Comparison of ENCODE assay signal across 23 mouse cellular contexts in the genomic region with DNA sequence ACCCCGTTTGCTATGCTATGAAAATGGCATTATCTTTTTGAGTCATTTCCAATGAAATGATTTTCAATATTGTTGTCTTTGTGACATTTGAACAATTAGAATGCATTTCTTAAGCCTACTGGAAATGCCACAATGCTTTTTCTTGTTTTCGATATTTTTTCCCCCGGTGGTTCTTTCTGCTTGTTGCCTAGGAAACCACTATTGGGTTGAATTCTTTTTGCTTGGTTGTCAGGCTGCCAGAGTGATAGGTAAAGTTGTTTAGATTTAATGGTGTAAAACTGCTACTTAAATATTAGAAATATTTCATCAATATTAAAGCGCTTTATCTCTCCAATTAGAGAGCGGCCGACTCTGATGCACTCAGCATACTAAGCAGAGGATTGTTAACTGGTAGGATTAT.
DNase-seq lines count a peak whose midpoint lies in the region; ATAC-seq and TF ChIP-seq lines count a peak whose summit lies in the region.
"Had no signal": no experiment of that assay in that cellular context is flagged by ENCODE, and none has a peak within 500 bp of the region (broad histone marks: within the 10 kb centered on the region; RNA-seq: fewer than 3 reads in every experiment).

No protein-coding gene starts in this region.

- H3K4me3 ChIP-seq in heart, embryonic 11.5 days (ENCODE audit: low read depth, low read length) = no peak overlapping the region
- no peak overlapping the region for H3K4me3 ChIP-seq in hindbrain, postnatal 0 days (ENCODE audit: low read length)
- H3K4me3 ChIP-seq in hindbrain, embryonic 10.5 days = no peak overlapping the region
- no peak overlapping the region for H3K4me3 ChIP-seq in midbrain, embryonic 16.5 days (ENCODE audit: low read depth, low read length)
- no peak overlapping the region for H3K4me3 ChIP-seq in midbrain, embryonic 11.5 days (ENCODE audit: low read depth, low read length)
- H3K4me3 ChIP-seq: gastrocnemius, adult 2 months; heart, embryonic 13.5 days; hindbrain, embryonic 13.5 days had no signal

- WGBS in heart, embryonic 11.5 days (ENCODE audit: insufficient replicate concordance) = 91% methylated on average over 6 of the region's 6 CpGs
- 57% methylated on average over 6 of the region's 6 CpGs for WGBS in hindbrain, postnatal 0 days
- 84% methylated on average over 6 of the region's 6 CpGs for WGBS in hindbrain, embryonic 10.5 days
- WGBS in midbrain, embryonic 16.5 days = 42% methylated on average over 6 of the region's 6 CpGs
- WGBS in midbrain, embryonic 11.5 days = 81% methylated on average over 6 of the region's 6 CpGs

- no peaks in the 10 kb centered on the region for H3K27me3 ChIP-seq in heart, embryonic 11.5 days (ENCODE audit: control insufficient read depth, insufficient read depth, low read length)
- H3K27me3 ChIP-seq in hindbrain, postnatal 0 days (ENCODE audit: insufficient read depth, low read length) = no peaks in the 10 kb centered on the region
- H3K27me3 ChIP-seq in hindbrain, embryonic 10.5 days (ENCODE audit: insufficient read depth, poor library complexity, severe bottlenecking) = no peaks in the 10 kb centered on the region
- no peaks in the 10 kb centered on the region for H3K27me3 ChIP-seq in midbrain, embryonic 16.5 days (ENCODE audit: control insufficient read depth, insufficient read depth, low read depth, low read length)
- no peaks in the 10 kb centered on the region for H3K27me3 ChIP-seq in midbrain, embryonic 11.5 days (ENCODE audit: control insufficient read depth, insufficient read depth, low read length)
- H3K27me3 ChIP-seq: heart, embryonic 13.5 days; hindbrain, embryonic 13.5 days had no signal

- H3K36me3 ChIP-seq in heart, embryonic 11.5 days (ENCODE audit: control insufficient read depth, insufficient read depth, low read length) = no peaks in the 10 kb centered on the region
- H3K36me3 ChIP-seq in hindbrain, postnatal 0 days (ENCODE audit: insufficient read depth, low read length) = no peaks in the 10 kb centered on the region
- no peaks in the 10 kb centered on the region for H3K36me3 ChIP-seq in hindbrain, embryonic 10.5 days
- H3K36me3 ChIP-seq in midbrain, embryonic 16.5 days (ENCODE audit: control insufficient read depth, insufficient read depth, low read length) = no peaks in the 10 kb centered on the region
- no peaks in the 10 kb centered on the region for H3K36me3 ChIP-seq in midbrain, embryonic 11.5 days (ENCODE audit: control insufficient read depth, insufficient read depth, low read length)
- H3K36me3 ChIP-seq: heart, embryonic 13.5 days; hindbrain, embryonic 13.5 days had no signal

- H3K9ac ChIP-seq in heart, embryonic 11.5 days (ENCODE audit: low read depth, low read length) = no peak overlapping the region
- H3K9ac ChIP-seq in hindbrain, postnatal 0 days (replicated peaks; ENCODE audit: low read length) = no peak overlapping the region
- H3K9ac ChIP-seq in midbrain, embryonic 16.5 days (ENCODE audit: low read depth, low read length) = no peak overlapping the region
- no peak overlapping the region for H3K9ac ChIP-seq in midbrain, embryonic 11.5 days (ENCODE audit: low read length)
- H3K9ac ChIP-seq: heart, embryonic 13.5 days; hindbrain, embryonic 13.5 days had no signal

- H3K4me2 ChIP-seq in heart, embryonic 11.5 days = no peak overlapping the region
- H3K4me2 ChIP-seq in hindbrain, postnatal 0 days (ENCODE audit: low read depth, low read length) = no peak overlapping the region
- 0 out of 2 replicates have a peak overlapping the region, but pooled peaks have one; percentile 9 for H3K4me2 ChIP-seq in midbrain, embryonic 16.5 days (ENCODE audit: low read length)
- H3K4me2 ChIP-seq in midbrain, embryonic 11.5 days = no peak overlapping the region
- H3K4me2 ChIP-seq: heart, embryonic 13.5 days; hindbrain, embryonic 13.5 days had no signal

- no peak for TF ChIP-seq CTCF in hindbrain, postnatal 0 days (IDR thresholded peaks at IDR 0.05; ENCODE audit: low read depth)

- no peak overlapping the region for H3K27ac ChIP-seq in heart, embryonic 11.5 days (ENCODE audit: low read depth, low read length)
- H3K27ac ChIP-seq in hindbrain, postnatal 0 days = no peak overlapping the region
- H3K27ac ChIP-seq in hindbrain, embryonic 10.5 days = no peak overlapping the region
- H3K27ac ChIP-seq in midbrain, embryonic 16.5 days (ENCODE audit: low read length) = no peak overlapping the region
- no peak overlapping the region for H3K27ac ChIP-seq in midbrain, embryonic 11.5 days (ENCODE audit: low read depth, low read length)
- H3K27ac ChIP-seq: gastrocnemius, adult 2 months; heart, embryonic 13.5 days had no signal

- DNase-seq in heart, adult 11 months = peak; percentile 0
- DNase-seq in hindbrain, postnatal 0 days (ENCODE audit: low spot score) = peak; percentile 29
- DNase-seq in hindbrain, embryonic 10.5 days (ENCODE audit: low spot score) = no peak
- no peak for DNase-seq in midbrain, embryonic 11.5 days (ENCODE audit: low spot score, missing footprints)
- DNase-seq in brain, embryonic 18.5 days (ENCODE audit: low read depth, low spot score) = peak; percentile 36
- no peak for DNase-seq in left cerebral cortex, adult 18-20 months (ENCODE audit: low spot score in 2 of 2)
- DNase-seq: adrenal gland, adult 2 months; adrenal gland, postnatal 14 days; cerebellum, adult 18-20 months; cerebellum, adult 9-10 months; cerebellum, postnatal 14 days; gastrocnemius, adult 2 months; gastrocnemius, postnatal 14 days; heart, adult 18-20 months; heart, postnatal 14 days; heart, postnatal 4 days had no signal

- no peak for ATAC-seq in heart, embryonic 11.5 days (replicated peaks; ENCODE audit: insufficient number of reproducible peaks, low FRiP score, low TSS enrichment)
- no peak for ATAC-seq in hindbrain, postnatal 0 days
- ATAC-seq in midbrain, embryonic 16.5 days = no peak
- no peak for ATAC-seq in midbrain, embryonic 11.5 days (ENCODE audit: low FRiP score)
- ATAC-seq: CD4-positive, CD25-positive, alpha-beta regulatory T cell, adult 4 months; forebrain, embryonic 16.5 days; inflammation-experienced regulatory T-cells, adult 6 months had no signal

- no peaks in the 10 kb centered on the region for H3K4me1 ChIP-seq in heart, embryonic 11.5 days (ENCODE audit: control insufficient read depth, insufficient read depth, low read length)
- H3K4me1 ChIP-seq in hindbrain, postnatal 0 days (ENCODE audit: insufficient read depth, low read length) = no peaks in the 10 kb centered on the region
- H3K4me1 ChIP-seq in hindbrain, embryonic 10.5 days (replicated peaks) = peaks cover 18% of the 10 kb centered on the region; the same call in 1 of the 2 replicates
- H3K4me1 ChIP-seq in midbrain, embryonic 16.5 days (ENCODE audit: control insufficient read depth, insufficient read depth, low read length) = peaks cover 18% of the 10 kb centered on the region
- H3K4me1 ChIP-seq in midbrain, embryonic 11.5 days (ENCODE audit: control insufficient read depth, insufficient read depth, low read length) = peaks cover 4% of the 10 kb centered on the region; the same call in 1 of the 2 replicates

- no peaks in the 10 kb centered on the region for H3K9me3 ChIP-seq in heart, embryonic 11.5 days (replicated peaks; ENCODE audit: control insufficient read depth, low read length)
- H3K9me3 ChIP-seq in hindbrain, postnatal 0 days (ENCODE audit: low read length) = no peaks in the 10 kb centered on the region
- H3K9me3 ChIP-seq in hindbrain, embryonic 10.5 days = no peaks in the 10 kb centered on the region
- no peaks in the 10 kb centered on the region for H3K9me3 ChIP-seq in midbrain, embryonic 16.5 days (replicated peaks; ENCODE audit: control insufficient read depth, low read length, poor library complexity, severe bottlenecking)
- H3K9me3 ChIP-seq in midbrain, embryonic 11.5 days (ENCODE audit: control insufficient read depth, low read length) = no peaks in the 10 kb centered on the region
- H3K9me3 ChIP-seq: heart, embryonic 13.5 days; hindbrain, embryonic 13.5 days had no signal

Comparison
In these comparisons a context has a peak if more than half of its experiments do, and no peak if none do; other contexts are left out.
1. DNase-seq: peak in heart, adult 11 months (single experiment), hindbrain, postnatal 0 days (single experiment) and brain, embryonic 18.5 days (single experiment); none in hindbrain, embryonic 10.5 days (single experiment), midbrain, embryonic 11.5 days (single experiment) and left cerebral cortex, adult 18-20 months (0 of 2).